Mouse (Mus musculus) urinary bladder, postnatal 36 days (tissue): ENCODE data around the gene Gm20708.

Source experiments
- DNase-seq, 2 experiments: peaks; one replicate each; pipeline ENCODE4 v3.0.0; 2022; ENCODE audit warnings: low spot score in 2 of 2, mixed read lengths in 1 of 2

Gm20708 gene

GRCm38 (mm10) chr11:117863174-117863856 is 53.8 kb downstream of the Gm20708 start:
- no peak for DNase-seq

DNA sequence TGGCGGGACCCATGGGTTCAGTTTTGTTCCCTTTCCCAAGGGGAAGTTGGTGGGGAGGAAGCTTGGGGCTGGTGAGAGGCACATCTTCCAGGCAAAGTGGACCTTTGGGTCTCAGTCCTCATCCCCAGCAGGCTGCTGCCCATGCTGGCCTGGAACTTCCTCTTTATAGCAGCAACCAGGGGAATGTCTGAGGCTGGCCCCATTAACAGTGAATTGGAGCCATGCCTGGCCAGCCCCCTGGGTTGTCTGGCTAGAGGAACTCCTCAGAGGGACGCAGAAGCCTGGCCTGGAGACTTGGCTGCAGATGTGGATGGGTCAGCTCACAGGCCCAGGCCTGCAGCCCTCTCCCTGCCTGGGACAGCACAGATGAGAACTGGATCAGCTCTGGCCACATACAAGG is 55.3 kb downstream of the Gm20708 start:
- DNase-seq: no peak

GRCm38 (mm10) chr11:117865988-117866387 is 56.5 kb downstream of the Gm20708 start:
- no peak for DNase-seq

GRCm38 (mm10) chr11:117870688-117871365 is 61.4 kb downstream of the Gm20708 start:
- peak; percentile 58 to 72 for DNase-seq

DNA sequence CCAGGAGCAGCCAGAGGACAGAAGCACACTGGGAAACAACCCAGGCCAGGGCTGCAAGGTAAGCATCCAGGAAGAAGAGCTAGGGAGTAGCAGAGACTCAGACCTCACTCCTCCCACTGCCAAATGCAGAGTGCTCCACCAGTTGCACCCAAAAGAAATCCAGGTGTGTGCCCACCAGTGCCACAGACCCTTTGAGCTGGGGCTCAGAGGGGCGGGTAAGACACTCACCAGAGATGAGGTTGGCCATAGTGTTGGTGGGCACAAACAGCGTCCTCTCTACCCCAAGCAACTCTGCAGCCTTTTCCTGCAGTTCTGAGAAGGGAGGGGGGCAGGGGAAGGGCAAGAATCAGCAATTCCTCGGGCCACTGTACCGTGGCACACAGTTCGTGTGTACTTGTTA is 61.9 kb downstream of the Gm20708 start:
- no peak for DNase-seq

DNA sequence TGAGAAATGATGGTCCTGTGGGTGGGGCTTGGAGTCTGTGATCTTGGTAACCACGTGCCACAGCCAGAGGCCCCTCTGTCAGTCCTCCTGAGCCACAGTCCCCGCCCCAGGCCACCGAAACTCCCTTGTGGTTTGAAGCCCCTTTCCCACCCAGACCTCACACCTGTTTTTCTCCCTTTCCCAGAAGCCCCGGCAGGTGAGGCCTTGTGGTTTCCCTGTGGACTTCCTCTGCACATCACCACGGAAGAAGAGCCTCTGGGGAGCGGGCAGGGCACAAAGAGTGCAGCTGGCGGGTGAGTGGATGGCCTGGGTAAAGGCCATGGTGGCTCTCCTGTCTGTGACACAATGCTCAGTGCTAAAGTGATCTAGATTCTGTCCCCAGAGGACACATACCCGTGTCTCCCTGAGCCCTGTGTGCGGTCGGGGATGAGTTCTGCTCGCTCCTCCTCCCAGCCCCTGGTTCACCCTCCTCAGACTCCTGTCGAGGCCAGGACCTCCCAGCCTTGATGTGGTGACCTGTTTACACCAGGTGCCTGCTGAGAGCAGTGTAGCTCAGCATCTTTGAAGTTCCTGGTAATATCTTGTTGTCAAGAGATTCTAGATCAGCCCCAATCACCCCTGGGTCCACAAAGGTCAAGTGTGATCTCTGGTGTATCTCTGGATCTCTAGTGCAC is 62.6 kb downstream of the Gm20708 start:
- DNase-seq: no peak

DNA sequence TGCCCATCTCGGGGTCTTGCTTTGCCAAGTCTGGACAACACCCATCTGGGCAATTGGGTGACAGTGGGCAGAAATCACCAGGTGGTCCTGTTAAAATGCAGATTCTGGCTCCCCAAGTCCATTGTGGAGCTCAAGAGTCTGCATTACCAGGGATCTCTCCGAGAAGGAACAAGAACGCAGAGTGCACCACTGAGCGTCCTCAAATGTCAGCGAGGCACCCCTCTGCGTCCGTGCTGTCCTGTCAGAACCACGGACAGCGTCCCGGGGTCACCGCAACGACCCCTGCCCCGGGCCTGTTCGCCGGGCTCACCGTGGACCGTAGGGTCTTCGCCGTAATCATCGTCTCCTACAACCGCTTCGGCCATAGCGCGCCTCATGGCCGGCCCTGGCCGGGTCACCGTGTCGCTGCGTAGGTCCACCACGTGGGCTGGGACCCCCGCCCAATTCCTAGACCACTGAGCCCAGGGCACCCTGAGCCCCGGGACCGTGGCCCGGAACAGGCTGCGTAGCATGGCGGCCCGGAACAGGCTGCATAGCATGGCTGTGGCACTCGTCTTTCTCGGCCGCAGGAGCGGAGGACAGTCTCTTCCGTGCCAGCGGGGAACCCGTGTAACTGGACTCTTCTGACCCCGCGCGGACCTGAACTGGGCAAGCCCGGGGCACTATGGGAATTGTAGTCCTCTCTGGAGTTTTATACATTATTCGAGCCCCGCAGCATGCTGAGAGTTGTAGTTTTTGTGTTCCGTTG is 63.6 kb downstream of the Gm20708 start, which contains the start of gene Tha1:
TSS of gene Tha1 (minus strand) at position 621 of the 748 bp plus-strand sequence.
- peak; percentile 73 to 82 for DNase-seq

DNA sequence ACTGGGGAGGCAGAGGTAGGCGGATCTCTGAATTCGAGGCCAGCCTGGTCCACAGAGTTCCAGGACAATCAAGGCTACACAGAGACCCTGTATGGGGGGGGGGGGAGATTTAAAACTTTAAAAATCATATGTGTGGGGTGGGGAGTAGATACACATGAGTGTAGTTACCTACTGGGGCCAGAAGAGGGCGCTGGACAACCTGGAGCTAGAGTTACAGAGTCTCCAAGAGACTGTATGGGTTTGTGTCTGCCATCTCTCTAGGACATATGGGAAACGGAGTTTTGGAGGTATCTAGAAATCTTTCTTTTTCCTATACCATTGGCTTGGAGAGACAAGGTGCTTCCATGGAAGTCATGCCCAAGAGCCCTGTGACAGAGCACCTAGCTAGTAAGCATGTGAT is 65.0 kb downstream of the Gm20708 start:
- DNase-seq: no peak

DNA sequence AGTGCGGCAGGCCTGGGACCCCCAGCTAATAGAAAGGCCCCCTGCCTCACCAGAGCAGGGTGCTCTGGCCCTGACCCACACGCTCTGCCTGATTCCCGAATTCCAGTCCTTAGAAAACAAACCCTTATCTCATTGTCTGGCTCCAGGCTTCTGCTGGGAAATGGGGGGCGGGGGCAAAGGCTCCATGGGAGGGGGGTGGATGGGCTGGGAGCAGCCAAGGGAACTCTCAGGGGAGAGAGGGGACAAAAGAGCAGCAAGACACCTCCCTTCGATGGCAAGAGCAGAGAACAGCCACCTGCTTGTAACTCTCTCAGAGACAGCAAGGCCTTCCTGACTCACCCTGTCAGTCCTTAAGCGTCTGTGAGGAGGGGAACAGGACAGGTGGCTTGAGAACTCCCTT is 66.2 kb downstream of the Gm20708 start:
- no peak for DNase-seq

GRCm38 (mm10) chr11:117877917-117878745 is 68.7 kb downstream of the Gm20708 start:
- DNase-seq: no peak

DNA sequence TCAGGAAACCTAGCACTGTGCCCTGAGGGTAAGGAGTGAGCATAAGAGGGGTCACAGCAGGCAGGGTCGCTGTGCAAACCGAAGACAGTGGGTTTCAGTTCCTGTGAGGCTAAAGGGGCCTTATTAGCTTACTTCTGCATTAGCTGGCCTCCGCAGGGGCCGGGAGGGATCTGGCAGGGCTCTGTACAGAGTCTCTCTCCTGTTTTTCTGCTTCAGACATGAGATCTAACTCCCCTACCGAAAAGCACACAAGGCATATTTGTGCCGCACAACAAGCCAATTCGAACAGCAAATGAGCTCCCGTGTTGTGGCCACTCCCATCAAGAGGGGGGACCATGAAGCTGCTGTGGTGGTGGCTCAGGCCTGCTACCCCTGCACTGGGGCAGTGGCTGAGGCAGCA is 69.4 kb downstream of the Gm20708 start:
- DNase-seq: no peak

DNA sequence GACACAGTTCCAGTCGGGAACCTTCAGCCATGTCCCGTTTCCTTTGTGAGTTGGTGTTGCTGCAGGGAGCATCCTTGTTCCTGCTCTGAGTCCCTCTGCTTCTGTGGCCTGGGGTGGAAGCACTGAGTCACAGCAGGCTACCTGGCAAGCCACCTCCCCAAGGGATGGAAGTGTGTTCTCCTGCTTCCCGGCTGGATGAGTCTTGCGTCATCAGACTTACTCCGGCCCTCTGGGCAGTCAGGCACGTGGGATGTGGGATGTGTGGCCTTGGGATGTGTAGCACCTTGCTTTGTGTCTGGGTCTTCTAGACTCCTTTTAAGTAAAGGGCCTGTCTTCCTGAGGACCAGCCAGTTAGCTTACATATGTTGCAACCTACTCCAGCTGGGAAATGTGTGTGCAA is 70.2 kb downstream of the Gm20708 start:
- no peak for DNase-seq

DNA sequence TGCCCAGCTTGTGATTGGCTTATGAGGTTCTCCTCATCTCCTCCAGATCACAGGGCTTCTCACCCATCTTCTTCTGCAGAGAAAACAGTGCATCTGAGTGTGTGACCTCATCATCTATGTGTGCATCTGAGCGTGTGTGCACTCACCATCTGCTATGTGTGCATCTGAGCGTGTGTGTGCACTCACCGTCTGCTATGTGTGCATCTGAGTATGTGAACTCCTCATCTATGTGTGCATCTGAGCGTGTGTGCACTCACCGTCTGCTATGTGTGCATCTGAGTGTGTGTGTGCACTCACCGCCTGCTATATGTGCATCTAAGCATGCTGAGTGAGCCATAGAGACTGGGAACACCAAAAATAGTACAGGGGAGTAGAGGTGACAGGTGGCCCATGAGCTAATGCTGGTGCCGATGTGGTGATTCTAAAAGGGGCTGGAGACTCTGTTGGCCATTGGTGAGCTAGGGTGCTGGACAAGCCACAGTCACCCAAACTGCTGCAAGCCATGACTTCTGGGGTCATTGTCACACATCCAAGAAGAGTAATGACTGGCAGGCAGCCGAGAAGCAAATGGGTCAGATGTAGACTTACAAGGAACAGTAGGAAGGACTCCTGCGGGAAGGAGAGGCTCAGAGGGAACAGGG is 71.0 kb downstream of the Gm20708 start:
- no peak for DNase-seq

GRCm38 (mm10) chr11:117880977-117881358 is 71.5 kb downstream of the Gm20708 start:
- DNase-seq: no peak

GRCm38 (mm10) chr11:117881787-117882186 is 72.3 kb downstream of the Gm20708 start:
- peak; percentile 46 to 60 for DNase-seq

DNA sequence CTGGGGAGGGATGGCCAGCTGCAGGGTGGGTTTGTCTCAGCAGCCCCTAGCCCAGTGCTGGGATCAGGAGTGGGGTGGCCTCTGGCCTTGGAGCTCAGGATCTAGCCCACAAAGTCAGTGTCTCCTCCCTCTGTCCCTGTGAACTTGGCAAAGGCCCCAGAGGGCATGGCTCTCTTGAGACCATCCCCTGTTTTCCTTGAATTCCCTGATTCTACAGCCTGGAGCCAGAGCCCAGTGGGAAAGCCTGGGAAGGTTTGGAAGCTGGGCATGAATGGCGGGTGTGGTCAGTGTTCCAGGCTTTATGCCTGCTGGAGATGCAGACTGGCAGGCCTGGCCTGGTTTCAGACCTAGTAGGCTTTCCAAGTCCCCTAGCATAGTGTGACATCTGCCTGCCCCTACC is 72.7 kb downstream of the Gm20708 start:
- DNase-seq: no peak

DNA sequence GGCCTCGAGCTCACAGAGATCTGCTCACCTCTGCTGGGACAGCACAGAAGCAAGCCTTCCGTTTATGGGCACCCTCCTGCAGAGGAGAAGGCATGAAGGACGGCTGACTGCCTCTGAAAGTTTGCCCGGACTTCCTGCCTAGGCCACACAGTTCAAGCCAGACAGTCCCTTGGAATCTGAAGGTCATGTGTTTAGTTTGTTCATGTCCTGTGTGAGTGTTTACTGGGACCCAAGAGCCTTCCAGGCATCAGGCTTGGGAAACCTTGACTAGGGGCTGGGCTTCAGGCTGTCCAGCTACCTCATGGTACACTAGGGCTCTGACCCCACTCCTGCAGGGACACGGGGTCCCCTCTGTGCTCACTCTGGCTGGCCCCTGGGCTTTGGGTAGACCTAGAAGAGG is 76.5 kb downstream of the Gm20708 start:
- DNase-seq: no peak

DNA sequence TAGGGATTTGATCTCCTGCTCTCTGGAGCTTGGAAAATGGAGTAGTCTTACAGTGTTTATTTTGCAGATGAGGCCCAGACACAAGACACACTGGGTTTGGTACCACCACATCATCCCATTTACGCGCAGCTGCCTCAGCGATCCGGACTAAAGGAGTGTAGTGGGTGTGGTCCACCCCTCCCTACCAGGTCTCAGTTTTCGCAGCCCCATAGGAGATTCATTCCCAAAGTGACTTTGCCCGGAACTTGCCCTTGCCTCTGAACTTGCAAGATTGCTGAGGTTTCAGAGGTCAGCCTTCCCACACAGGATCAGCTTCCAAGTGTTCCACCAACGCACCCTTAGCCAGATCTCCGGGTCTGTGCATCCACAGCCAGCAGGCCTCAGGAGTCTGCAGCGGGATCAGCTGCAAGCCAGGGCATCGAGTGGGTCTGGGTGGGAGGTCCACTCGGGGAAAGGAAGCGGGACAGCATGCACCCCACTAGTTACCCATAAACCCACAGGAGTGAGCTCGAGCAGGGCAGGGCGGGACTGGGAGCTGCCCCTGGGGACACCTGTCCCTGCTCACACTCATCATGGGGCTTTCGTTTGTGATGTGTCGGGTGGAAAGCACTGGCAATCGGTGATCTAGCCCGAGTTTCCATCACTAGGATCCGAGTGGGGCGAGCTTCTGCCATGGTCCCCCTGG is 78.8 kb downstream of the Gm20708 start:
- DNase-seq: no peak

DNA sequence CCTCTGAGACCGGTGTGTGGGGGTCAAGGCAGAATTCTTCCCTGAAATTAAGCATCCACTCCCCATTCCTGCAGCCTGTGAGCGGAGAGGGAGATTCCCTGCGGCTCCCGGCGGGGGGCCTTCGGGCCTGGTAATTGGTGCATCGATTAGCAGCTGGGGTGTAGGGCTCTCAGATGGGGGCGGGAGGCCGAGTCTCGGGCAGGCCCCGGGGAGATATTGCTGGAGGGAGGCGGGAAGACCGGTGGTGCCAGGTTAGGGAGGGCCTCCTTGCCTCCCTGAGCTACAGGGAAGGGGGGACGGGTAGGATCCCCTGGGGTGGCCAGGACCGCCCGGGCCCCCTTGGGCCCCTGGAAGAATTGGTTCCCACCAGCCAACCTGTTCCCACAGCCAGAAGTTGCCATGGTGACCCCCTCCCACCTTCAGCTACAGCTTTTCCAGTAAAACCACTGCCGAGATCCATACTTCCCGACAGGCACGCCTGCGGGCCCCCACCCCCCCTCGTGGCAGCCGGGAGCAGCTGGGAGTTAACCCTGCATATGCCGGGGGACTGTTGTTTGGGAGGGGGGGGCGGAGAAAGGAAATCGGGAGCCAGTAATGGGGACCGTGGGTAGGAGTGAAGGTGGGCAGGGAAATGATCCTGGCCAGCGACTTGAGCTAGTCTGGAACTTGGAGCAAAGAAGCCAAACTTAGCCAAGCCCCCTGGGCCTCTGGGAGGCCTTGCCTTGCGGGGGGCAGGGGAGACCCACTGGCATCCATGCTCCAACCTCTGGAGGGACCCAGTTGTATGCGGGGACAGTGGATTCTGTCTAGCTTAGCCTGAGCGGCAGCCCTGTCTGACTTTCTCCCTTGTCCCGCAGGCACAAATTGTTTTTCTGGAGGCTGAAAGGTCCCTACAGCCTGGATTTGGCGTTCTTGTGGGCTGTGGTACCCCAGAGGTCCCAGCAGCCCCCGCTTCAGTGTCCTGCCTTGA is 79.7 kb downstream of the Gm20708 start:
- no peak for DNase-seq
